Mouse (Mus musculus): ENCODE data around the gene Ldah.
"Not testable (repeated sequence)": the region's sequence is repeated elsewhere in the genome, so short reads cannot be mapped to it uniquely, and the experiment has no call there.

The Ldah gene

DNA sequence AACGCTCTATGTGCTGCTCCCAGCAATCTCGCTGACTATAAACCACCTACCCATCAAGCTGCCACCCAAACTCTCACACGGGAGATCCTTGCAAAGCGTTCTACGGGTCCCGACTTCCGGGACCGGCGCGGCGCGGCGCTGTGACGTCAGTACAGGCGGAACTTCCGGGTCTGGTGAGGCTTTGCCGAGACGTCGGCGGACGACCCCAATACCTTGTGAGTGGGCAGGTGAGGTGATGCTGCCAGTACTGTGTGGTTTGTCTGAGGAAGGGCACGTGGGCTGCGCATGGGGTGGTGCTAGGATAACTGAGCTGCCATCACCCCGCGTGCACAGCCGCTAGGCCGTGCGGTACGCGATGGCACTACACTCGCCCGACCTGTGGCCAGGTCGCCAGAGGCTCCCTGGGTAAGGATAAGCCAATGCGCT is at the start of gene Ldah:
Ldah (plus strand) TSS at position 130 of the 426 bp plus-strand sequence.
- DNase-seq (ENCODE audit: low spot score in 2 of 2), result peak; percentile 77 to 90

DNA sequence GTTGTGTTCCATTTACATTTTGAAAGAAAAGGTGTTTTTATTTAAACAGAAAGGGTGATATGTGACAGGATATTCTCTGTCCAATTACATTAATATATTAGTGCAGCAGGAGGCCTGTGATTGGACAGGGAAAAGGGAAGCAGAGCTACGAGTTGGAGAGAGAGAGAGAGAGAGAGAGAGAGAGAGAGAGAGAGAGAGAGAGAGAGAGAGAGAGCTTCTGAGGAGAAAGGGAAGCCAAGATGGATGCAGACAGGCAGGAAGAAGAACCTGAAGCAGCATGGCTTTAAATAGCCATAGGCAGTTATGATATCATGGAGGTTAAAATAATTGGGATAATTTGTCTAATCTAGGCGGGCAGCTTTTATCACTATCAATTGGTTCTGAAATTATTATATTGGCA is 40.2 kb upstream of the Ldah start:
- DNase-seq (ENCODE audit: low spot score in 2 of 2), result no peak

DNA sequence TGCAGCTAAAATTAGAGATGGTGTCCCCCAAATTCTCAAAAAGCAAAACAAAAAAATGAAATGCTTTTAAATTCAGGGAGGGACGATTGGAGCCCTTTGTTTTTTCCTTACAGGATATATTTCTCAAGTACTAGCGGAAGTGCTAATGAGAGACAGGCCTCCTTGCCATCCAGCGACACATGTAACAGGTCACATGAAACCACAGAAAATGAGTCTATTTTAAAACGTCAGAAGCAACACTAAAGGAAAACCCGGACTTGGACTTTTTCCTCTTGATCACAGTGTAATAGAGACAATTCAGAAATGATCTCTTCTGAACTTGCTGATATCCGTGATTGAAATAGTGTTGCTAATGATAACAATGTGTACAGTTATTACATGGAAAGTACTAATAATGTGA is 27.0 kb upstream of the Ldah start:
- no peak for DNase-seq (ENCODE audit: low spot score in 2 of 2)

DNA sequence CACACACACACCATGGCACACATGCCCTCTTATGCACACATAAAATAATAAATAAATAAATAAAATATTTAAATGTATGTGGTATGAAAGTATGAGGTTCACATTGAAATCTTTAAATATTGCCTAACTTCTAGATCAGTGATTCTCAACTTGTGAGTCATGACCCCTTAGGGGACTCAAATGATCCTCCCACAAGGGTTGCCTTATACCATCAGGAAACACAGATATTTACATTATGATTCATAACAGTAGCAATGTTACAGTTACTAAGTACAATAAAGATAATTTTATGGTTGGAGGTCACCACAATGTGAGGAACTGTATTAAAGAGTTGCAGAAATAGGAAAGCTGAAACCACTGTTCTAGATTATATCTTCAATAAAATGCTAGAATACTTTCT is 26.2 kb upstream of the Ldah start:
- no peak for DNase-seq (ENCODE audit: low spot score in 2 of 2)

DNA sequence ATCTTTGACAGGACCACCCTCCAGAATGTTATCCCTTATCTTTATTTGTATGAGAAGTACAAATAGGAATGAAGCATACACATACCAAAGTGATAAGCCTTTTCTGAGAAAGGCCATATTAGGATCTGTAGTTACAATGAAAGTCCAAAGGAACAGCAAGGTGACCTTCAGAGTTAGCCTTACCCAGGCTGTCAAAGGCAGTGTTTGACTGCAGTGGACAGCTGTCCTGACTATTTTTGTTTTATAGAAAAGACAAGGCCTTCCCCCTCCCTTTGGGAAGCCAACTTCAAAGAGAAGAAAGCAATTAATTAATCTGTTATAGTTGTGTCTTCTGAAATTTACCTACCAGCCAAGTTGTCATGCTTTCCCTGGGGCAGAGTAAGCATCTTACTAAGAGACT is 23.4 kb upstream of the Ldah start:
- no peak for DNase-seq (ENCODE audit: low spot score in 2 of 2)

DNA sequence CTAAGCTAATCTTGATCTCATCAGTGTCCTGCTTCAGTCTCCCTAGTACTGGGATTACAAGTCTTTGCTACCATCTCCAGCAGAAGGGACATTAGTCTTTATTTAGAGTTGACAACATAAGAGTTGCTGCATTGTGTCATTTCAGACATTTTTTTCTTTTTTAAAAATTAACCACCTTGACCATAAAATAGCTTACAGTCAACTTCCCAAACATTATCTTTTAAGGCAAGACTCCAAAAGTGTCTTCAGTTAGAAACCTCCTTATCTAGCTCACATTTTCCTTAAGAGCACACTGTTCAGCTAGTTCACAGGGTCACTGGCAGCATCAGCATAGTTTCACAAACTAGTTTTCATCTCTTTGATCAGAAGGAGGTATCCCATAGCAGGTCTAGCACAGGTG is 19.7 kb upstream of the Ldah start:
- DNase-seq (ENCODE audit: low spot score in 2 of 2), result no peak

DNA sequence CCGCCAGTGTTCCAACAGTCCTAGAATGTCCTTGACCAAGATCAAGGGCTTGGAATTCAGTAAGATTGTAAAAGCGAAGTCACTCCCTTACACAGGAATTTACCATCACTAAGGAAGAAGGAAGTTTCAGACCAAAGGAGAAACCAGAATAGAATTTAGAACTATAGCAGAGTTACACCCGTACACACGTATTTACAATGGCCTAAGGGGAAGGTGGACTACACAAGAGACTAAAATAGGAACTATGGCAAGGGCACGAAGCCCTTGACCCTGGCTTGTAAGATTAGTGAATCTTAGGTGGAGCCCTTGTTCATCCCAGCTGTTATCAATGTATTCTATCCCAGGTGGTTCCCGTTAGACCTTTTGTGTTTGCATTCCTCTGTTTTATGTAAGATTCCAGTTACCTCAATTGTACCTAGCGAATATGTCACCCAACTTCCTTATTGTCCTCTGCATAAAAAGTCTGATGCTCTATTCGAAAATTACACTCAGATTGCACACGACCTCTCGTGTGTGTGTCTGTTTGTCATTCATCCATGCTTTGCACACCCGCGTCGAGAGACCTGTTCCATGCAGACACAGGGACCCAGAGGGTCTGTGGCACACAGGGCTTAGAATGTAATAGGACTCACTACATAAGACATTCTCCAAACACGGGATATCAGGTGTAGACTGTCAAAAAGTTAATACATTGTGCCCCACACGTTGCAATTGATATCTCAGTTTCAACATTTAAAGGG is 18.9 kb upstream of the Ldah start:
- not testable (repeated sequence) for DNase-seq (ENCODE audit: low spot score in 2 of 2)

DNA sequence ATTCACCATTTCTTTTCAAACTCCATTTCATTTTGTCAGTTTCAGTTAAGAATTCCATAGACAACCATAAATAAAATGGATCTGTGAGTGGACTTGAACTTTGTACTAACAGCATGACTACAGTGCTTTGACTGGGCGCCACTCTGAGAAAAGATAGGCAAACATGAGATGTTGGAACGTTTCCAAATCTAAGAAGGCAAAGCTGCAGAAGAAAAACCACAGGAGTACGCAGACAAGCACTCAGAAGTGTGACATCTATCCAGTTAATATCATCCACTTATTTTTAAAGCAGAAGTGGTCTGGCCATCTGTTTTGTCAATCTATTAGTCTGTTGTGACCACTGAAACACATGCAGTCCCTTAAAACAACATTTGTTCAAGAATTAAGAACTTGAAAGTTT is 18.2 kb upstream of the Ldah start:
- no peak for DNase-seq (ENCODE audit: low spot score in 2 of 2)

DNA sequence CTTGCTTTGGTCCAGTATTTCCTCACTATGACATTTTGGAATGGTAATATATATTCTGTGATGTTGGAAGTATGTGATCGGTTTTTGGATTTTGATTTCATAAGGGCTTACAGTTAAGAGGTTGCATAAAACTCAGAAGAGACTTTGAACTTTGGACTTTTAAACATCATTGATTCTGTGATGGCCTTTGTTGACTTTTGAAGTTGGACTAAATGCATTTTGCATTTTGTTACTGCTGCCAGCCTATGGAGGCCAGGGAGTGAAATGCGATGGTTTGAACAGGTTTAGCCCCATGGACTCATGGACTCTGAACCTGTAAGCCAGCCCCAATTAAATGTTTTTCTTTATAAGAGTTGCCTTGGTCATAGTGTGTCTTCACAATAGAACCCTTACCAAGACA is 2.2 kb upstream of the Ldah start:
- no peak for DNase-seq (ENCODE audit: low spot score in 2 of 2)

DNA sequence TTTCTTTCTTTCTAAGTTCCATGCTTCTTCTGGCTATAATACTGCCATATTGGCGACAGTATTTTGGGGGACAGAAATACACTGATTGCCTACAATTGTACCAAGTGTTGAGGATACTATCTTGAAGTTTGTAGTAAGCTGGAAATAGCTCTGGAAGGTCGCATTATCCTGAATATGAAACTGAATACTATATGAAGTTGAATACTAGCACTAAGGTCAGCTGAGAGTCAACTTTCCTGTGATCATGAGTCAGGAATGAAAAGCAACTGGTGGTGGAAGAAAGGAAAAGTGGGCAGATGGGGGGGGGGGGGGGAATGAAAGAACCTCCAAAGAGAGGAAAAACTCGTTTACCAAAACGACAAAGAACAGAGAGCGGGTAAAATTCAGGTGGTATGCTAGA is 329 bp upstream of the Ldah start:
- DNase-seq (ENCODE audit: low spot score in 2 of 2), result no peak

DNA sequence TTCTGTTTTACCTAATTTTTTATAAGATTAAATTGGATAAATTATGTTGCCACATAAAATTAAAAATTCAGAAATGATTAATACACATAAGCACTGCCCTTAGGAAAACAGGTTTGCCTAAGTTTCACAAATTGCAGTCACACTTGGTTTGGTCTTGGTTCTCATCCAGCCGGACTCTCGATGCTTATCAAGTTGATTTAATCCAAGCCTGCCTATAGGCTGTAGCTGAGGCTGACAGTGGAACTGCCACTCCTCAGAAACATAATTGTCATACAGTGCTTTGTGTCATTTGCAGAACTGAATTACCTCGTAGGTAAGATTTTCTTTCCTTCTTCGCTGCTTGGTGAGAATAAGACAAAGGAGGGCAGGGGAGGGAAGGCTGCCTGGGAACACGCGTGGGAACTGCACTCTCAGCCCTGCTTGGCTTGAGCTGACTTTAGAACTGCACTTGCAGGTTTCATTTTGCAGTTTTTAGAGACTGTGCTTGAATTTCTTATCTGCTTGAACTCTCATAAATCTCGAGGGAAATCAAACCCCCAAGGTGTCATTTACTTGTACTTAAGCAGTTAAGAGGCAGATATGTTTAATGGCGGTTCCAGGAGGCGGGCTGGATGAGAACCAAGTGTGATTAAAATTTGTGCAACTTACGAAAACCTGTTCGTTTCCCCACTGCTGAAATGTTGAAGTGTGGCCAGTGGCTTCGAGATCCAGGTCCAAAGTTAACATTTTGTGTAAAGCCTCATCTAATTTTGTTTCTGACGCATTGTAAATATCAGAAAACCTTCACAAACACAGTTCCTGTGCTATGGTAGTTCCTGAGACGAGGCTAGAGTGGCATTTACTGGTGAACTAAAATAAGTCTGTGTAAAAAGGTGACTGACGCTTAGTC is 8.7 kb downstream of the Ldah start:
- no peak for DNase-seq (ENCODE audit: low spot score in 2 of 2)

DNA sequence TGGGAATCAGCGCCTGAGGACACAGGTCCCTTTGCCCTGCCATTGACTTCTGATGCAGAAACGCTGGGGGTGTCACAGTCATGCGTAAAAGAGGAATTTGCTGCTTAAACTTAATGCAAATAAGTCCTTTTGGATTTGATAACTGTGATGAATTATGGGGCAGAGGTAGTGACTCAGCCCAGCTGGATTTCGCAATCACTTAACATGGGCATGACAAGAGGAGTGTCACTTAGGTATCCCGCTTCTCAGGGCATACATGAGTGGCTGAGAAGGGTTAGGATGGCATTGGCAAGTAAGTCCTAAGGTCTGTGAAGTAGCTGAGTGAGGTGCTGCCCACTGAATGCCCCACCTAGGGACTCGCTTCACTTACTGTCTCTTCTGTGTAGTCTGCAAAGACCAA is 15.1 kb downstream of the Ldah start:
- no peak for DNase-seq (ENCODE audit: low spot score in 2 of 2)

DNA sequence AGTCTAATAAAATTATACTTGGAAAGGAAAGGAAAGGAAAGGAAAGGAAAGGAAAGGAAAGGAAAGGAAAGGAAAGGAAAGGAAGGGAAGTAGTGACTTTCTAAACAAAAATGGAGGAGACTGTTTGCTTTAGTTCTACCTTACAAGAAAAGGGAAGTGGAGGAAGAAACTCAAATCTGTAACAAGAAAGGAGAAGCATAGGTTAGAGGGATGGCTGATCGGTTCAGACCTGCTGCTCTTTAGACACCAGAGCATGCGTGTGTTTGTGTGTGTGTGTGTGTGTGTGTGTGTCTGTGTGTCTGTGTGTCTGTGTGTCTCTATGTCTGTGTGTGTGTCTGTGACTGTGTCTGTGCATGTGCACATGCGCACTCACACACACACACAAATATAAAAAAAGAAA is 23.2 kb downstream of the Ldah start:
- no peak for DNase-seq (ENCODE audit: low spot score in 2 of 2)

DNA sequence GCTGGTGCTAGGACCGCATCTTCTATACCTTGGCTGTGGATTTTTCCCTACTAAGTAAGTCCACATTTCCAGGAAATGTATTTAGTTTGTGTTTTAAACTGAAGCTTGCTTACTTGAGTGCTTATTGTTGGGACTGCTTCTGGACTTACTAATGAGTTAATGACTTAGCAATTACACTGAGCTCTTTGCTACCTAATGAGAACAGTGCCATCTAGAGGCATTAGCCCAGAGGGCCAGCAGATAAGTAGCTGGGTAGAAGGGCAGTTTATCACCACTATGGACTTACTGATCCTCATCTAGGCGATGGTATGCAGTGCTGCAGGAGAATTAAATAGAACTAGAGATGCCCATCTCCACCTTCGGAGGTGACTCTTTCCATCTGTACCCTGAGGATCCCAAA is 24.8 kb downstream of the Ldah start:
- no peak for DNase-seq (ENCODE audit: low spot score in 2 of 2)

DNA sequence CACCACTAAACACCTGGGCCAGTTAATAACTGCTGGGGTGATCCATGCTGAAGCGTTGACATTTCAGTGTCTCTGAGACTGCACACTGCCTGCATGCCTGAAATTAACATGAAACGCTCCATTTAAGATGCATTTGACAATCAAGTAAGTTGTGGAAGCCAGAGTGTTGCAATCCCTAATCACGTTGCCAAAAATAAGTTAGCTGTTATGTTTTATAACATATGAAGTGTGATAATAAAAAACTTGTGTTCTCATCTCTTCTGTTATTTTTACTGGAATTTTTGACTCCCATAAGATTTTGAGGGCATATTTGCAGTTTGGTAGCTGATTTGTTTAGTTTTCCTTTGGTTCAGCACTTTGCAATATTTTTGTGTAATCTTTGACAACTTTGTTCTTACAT is 34.3 kb downstream of the Ldah start:
- no peak for DNase-seq (ENCODE audit: low spot score in 2 of 2)

DNA sequence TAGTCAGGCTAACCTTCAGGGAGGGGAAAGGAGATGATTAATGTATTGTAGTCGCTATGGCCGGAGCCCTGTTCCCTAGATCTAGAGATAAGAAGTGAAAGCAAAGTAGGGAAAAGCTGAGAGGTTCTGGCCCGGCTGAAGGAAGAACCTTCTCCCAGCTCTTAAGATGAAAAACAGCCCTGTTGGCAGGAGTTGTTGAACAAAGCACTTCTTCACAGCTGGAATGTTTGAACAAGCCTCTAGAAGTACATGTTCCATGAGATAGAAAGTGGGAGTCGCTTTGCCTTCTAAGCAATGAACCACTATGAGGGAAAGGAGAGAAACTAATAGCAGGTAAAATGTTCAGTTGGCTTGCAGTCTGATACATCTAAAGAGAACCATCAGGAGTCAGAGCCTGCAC is 36.8 kb downstream of the Ldah start:
- no peak for DNase-seq (ENCODE audit: low spot score in 2 of 2)

DNA sequence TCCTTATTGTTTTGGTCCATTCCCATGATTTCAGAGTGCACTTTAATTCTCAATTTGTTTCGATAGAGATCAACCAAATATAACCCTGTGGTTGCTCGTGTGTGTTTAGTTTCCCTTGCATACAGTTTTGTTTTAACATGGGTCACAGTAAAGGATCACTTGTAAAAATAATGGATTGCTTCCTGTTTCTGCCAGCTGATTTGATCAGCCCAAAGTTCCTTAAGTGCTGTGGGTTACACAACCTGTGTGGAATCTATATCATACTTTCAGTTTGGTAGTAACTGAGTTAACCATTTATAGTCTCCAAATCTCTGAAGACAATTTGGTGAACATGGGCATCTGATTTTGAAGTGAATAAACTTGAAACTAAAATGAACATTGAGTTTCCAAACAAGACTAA is 52.4 kb downstream of the Ldah start:
- DNase-seq (ENCODE audit: low spot score in 2 of 2), result no peak

DNA sequence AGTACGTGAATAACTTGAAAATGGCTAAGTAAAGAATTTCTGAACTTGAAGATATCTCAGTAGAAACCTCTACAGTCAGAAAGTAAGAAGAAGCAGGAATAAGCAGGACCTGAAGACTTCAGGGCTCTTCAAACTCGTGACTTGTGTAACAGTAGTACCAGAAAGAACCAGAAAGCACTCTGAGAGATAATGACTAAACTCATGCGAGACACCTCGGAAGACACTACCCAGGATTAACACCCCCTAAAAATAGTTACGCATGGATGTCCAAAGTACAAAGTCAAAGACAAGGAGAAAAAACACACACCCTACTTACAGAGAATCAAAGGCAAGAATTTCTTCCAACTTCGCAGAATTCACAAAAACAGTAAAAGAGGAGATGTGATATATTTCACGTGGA is 58.4 kb downstream of the Ldah start:
- no peak for DNase-seq (ENCODE audit: low spot score in 2 of 2)

DNA sequence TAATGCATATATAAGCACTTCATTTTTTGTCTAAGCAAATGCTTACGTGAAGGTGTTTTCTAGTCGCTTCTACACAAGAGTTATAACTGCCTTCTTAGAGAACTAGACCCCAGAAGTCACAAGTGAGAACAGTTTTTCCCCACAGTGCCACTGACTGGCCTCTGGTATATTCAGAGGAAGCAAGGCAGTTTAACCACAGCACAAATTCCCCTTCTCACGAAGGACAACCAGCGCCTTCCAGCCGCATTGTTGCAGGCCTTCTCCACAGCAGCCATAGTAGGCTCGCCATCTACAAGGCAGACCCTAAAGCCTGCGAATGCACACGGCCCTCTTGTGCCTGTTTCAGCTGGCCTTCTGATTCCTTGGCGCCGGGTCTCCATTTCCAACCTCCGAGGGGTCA is 61.7 kb downstream of the Ldah start:
- DNase-seq (ENCODE audit: low spot score in 2 of 2), result no peak

DNA sequence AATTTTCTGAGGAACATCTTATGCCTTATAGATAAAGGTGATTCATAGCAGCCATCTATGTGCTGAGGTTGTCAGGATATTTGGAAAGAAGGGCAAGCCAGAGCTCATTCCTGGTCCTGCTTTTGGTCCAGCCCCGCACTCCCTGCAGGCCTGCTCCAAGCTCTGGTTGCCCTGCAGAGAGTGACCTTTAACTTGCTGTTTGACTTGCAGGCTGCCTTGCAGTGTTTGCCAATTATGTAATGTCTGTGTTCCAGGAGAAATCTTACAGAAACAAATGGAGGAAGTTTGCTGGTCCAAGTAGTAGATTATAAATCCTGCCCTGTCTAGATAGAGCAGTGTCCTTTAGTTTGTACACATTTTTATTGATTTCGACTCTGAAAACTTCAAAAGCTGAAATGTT is 63.5 kb downstream of the Ldah start:
- no peak for DNase-seq (ENCODE audit: low spot score in 2 of 2)

DNA sequence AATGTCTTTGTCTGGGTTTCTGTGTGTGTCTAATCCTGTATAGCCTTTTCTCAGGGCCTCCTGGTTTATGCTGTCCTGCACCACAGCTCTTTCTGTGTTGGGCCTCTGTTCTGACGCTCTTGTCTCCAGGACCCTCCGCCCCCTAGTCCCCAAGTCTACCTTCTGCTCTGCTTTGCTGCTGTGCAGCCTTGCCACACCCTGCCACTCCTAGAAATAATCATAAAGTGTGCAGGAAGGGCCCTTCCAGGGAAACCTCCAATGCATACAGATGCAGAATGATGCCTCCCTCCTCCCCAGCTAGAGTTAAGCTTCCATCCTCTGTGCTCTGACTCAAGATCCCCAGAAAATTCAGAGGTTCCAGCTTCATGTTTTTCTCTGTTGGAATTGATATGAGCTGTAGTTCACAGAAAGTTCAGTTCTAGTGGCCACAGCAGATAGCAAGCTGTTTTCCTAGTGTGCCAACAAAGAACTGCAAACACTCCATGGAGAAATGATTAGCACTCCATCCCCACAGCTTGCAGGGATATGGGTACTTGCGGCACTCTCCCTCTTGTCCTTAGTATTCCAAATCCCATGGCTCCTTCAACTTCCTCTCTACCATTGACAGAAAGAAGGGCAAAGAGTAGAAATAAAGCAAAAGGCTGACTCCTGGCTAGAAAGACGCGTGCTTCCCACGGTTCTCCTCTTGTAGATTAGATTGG is 65.7 kb downstream of the Ldah start:
- no peak for DNase-seq (ENCODE audit: low spot score in 2 of 2)

DNA sequence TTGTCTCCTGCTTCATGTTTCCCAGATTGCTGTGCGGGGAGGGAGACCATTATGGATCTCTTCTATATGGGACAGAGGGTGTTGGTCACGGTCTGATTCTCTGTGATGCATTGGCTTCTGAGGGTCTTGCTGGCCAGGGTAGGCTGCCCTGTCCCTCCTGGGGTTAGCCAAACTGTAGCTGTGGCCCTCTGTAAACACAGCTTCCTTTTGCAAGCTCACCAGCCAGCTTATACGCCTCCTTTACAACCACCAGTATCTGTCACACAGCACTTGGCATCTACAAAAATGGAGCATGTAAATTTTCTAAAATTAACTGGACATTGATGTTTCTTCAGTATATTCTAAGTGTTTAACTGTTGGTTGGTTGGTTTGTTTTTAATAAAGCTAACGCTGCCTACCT is 67.5 kb downstream of the Ldah start:
- no peak for DNase-seq (ENCODE audit: low spot score in 2 of 2)

Data from cerebellum, postnatal 4 days (tissue).